Mouse (Mus musculus) MEL (cell line): ENCODE results near the gene Card9.

ENCODE experiments used
- CTCF ChIP-seq, 3 experiments: IDR thresholded peaks in 2 of 3; conservative IDR thresholded peaks in 1 of 3; 2 replicates each; pipeline ENCODE4 v1.5.1; 2011 to 2012; ENCODE audit warnings: low read length in 3 of 3, low read depth in 2 of 3, mild to moderate bottlenecking in 2 of 3, improper control_type of control experiment in 1 of 3, inconsistent platforms in 1 of 3, mixed read lengths in 1 of 3, moderate library complexity in 1 of 3; ENCODE audit not compliant: control insufficient read depth in 1 of 3, insufficient read depth in 1 of 3, poor library complexity in 1 of 3, severe bottlenecking in 1 of 3
- EP300 ChIP-seq, 2 experiments: IDR thresholded peaks; 2 replicates each; pipeline ENCODE4 v1.6.1; 2011; ENCODE audit warnings: improper control_type of control experiment in 2 of 2, low read length in 2 of 2, low read depth in 1 of 2, mild to moderate bottlenecking in 1 of 2
- ETS1 ChIP-seq: IDR thresholded peaks from 2 replicates; pipeline ENCODE4 v1.6.1; 2012; ENCODE audit warnings: low read depth, mild to moderate bottlenecking, inconsistent platforms, low read length, improper control_type of control experiment, moderate library complexity
- KAT2A ChIP-seq: conservative IDR thresholded peaks from 2 replicates; pipeline ENCODE4 v1.6.1; 2012; ENCODE audit warnings: low read depth, low read length, improper control_type of control experiment, inconsistent platforms
- TAL1 ChIP-seq: IDR thresholded peaks from 2 replicates; pipeline ENCODE4 v1.6.1; 2012; ENCODE audit warnings: mild to moderate bottlenecking, inconsistent platforms, low read length, moderate library complexity, mixed read lengths
- TBP ChIP-seq: IDR thresholded peaks from 2 replicates; pipeline ENCODE4 v1.8.0; 2011; ENCODE audit warnings: low read depth, low read length, improper control_type of control experiment
- USF1 ChIP-seq: IDR thresholded peaks from 2 replicates; pipeline ENCODE4 v1.6.1; 2014; ENCODE audit warnings: low read depth, mild to moderate bottlenecking, inconsistent platforms, low read length, improper control_type of control experiment, moderate library complexity
- ZNF384 ChIP-seq: IDR thresholded peaks from 2 replicates; pipeline ENCODE4 v1.6.1; 2012; ENCODE audit warnings: low read depth, mild to moderate bottlenecking, inconsistent platforms, low read length, improper control_type of control experiment

- TF ChIP-seq ZNF384 (no peak), TAL1 (no peak), KAT2A (no peak), CTCF (IDR thresholded peaks at IDR 0.05 in 2 of 3, conservative IDR thresholded peaks at IDR 0.05 in 1 of 3; ENCODE audit: control insufficient read depth in 1 of 3, insufficient read depth in 1 of 3, low read depth in 2 of 3, low read length in 3 of 3, poor library complexity in 1 of 3, severe bottlenecking in 1 of 3) (no peak), TBP (no peak), ETS1 (no peak), USF1 (no peak), EP300 (IDR thresholded peaks at IDR 0.05; ENCODE audit: low read depth in 1 of 2, low read length in 2 of 2) (no peak)
These were observed 40.3 kb upstream of the Card9 start for GRCm38 (mm10) chr2:26401023-26401422.
